Mouse (Mus musculus): ENCODE data around the gene Twist1.

The Twist1 gene

GRCm38 (mm10) chr12:33966490-33967415, 9.3 kb downstream of the Twist1 start:
- no peak for DNase-seq (ENCODE audit: low spot score in 2 of 2)

DNA sequence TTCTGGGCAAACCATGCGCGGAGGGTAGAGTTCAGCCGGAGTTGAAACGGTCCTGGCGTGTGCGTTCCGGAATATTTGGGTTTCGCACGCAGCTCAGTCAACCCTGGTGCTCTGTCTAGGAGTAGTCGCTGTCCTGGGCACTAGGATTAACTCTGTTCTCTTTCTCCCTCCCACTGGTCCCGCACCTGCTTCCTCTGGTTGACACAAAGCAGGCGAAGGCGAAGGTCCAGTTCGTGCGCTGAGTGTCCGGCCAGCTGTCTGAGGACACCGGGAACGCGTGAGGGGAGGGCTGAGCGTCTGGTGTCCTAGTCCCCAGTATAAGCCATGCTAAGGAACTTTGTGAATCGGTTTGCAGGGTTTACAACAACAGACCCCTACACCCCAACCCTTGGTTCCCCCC, 10.0 kb downstream of the Twist1 start:
- DNase-seq (ENCODE audit: low spot score in 2 of 2) = peak in 1 of 2 experiments; percentile 17

- peak in 1 of 2 experiments; percentile 10 for DNase-seq (ENCODE audit: low spot score in 2 of 2)
Observed at GRCm38 (mm10) chr12:33968041-33968897, 10.8 kb downstream of the Twist1 start.

DNA sequence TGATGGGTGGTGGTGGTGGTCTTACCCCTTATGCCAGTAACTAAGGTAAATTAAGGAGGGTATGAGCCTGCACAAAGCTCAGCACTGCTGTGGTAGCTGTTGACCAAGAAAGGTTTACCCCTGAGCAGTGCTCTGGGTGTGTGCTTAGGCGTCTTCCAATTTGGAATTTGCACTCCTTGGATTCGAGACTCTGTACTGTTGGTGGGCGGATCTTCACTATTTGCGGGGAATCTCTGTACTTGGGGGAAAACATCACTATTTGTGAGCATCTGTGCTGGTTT, 11.4 kb downstream of the Twist1 start:
- no peak for DNase-seq (ENCODE audit: low spot score in 2 of 2)

- DNase-seq (ENCODE audit: low spot score in 2 of 2) = no peak
Observed at GRCm38 (mm10) chr12:33980159-33980558, 22.7 kb downstream of the Twist1 start.

DNA sequence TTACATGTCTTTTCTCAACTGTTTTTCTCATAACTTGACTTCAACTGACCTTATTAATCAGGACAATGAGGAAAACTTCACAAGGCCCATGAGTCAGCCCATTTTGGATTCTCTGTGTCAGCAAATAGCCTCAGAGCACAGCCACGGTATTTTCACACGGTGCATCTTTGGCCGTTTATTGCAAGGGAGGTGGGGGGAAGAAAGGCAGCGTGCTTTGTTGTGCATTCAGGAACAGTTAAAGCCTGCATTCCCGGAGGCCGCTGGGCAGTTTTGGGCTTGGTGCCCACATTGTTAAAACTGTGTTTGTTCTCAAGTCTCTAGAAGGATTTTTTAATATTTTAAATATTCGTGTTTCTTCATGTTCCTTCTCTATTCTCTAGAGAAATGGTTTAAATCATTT, 24.0 kb downstream of the Twist1 start:
- DNase-seq (ENCODE audit: low spot score in 2 of 2) = no peak

- no peak for DNase-seq (ENCODE audit: low spot score in 2 of 2)
Observed at GRCm38 (mm10) chr12:33993127-33993526, 35.7 kb downstream of the Twist1 start.

Data from right cerebral cortex, adult 2 months (tissue).